Mouse (Mus musculus) MEL (cell line): ENCODE data around the gene Optn. TPM values are rescaled to one million over a fixed set of nuclear protein-coding genes. Genes with fewer than 3 reads are reported as not detected.

Source experiments
- DNase-seq: peaks from one replicate; pipeline ENCODE4 v3.0.0; 2011; ENCODE audit warnings: low read depth, low spot score
- H3K27ac ChIP-seq: 2 replicates; pipeline ENCODE4 v1.5.1; 2012; ENCODE audit warnings: low read depth, mild to moderate bottlenecking, control low read depth, low read length, moderate library complexity; ENCODE audit not compliant: control insufficient read depth
- H3K27me3 ChIP-seq, 2 experiments: fragments of 150-350 bp in 1 of 2; sonication (generic) in 1 of 2; 2 replicates each; pipeline ENCODE4 v1.6.1; 2012; ENCODE audit warnings: low read length in 2 of 2, mild to moderate bottlenecking in 2 of 2, improper control_type of control experiment in 1 of 2, moderate library complexity in 1 of 2; ENCODE audit not compliant: insufficient read depth in 2 of 2, control insufficient read depth in 1 of 2
- H3K36me3 ChIP-seq, 2 experiments: 2 replicates each; pipeline ENCODE4 v1.6.1; 2012 to 2014; ENCODE audit warnings: low read length in 2 of 2, improper control_type of control experiment in 1 of 2, inconsistent platforms in 1 of 2, mild to moderate bottlenecking in 1 of 2; ENCODE audit not compliant: insufficient read depth in 2 of 2, control insufficient read depth in 1 of 2
- H3K4me1 ChIP-seq, 2 experiments: fragments of 150-350 bp in 1 of 2; sonication (generic) in 1 of 2; 2 replicates each; pipeline ENCODE4 v1.6.1; 2012; ENCODE audit warnings: low read length in 2 of 2, improper control_type of control experiment in 1 of 2, mild to moderate bottlenecking in 1 of 2; ENCODE audit not compliant: insufficient read depth in 2 of 2, control insufficient read depth in 1 of 2
- H3K4me3 ChIP-seq, 2 experiments: fragments of 150-350 bp in 1 of 2; sonication (generic) in 1 of 2; 2 replicates each; pipeline ENCODE4 v1.5.1; 2012; ENCODE audit warnings: low read depth in 2 of 2, low read length in 2 of 2, mild to moderate bottlenecking in 2 of 2, moderate library complexity in 2 of 2, control low read depth in 1 of 2, improper control_type of control experiment in 1 of 2; ENCODE audit not compliant: control insufficient read depth in 1 of 2, insufficient read depth in 1 of 2
- H3K79me2 ChIP-seq: 2 replicates; pipeline ENCODE4 v1.6.1; 2012; ENCODE audit warnings: mild to moderate bottlenecking, low read length, moderate library complexity; ENCODE audit not compliant: control insufficient read depth, poor library complexity, insufficient read depth
- H3K9ac ChIP-seq: 2 replicates; pipeline ENCODE4 v1.6.1; 2012; ENCODE audit warnings: low read depth, mild to moderate bottlenecking, control low read depth, low read length, moderate library complexity; ENCODE audit not compliant: control insufficient read depth, poor library complexity, severe bottlenecking
- H3K9me3 ChIP-seq: fragments of 150-350 bp; sonication (generic); replicated peaks from 2 replicates; pipeline ENCODE4 v1.6.1; 2012; ENCODE audit warnings: mild to moderate bottlenecking, low read length, improper control_type of control experiment, moderate library complexity; ENCODE audit not compliant: insufficient read depth
- CHD2 ChIP-seq: IDR thresholded peaks from 2 replicates; pipeline ENCODE4 v1.6.1; 2011; ENCODE audit warnings: low read length, improper control_type of control experiment
- E2F4 ChIP-seq: IDR thresholded peaks from 2 replicates; pipeline ENCODE4 v1.6.1; 2011; ENCODE audit warnings: low read depth, low read length, improper control_type of control experiment, borderline replicate concordance
- ETS1 ChIP-seq: IDR thresholded peaks from 2 replicates; pipeline ENCODE4 v1.6.1; 2012; ENCODE audit warnings: low read depth, mild to moderate bottlenecking, inconsistent platforms, low read length, improper control_type of control experiment, moderate library complexity
- GABPA ChIP-seq: IDR thresholded peaks from 2 replicates; pipeline ENCODE4 v1.6.1; 2012; ENCODE audit warnings: low read depth, mild to moderate bottlenecking, inconsistent platforms, low read length, improper control_type of control experiment, moderate library complexity
- JUND ChIP-seq: IDR thresholded peaks from 2 replicates; pipeline ENCODE4 v1.6.1; 2011; ENCODE audit warnings: low read depth, mild to moderate bottlenecking, improper control_type of control experiment, low read length
- KAT2A ChIP-seq: conservative IDR thresholded peaks from 2 replicates; pipeline ENCODE4 v1.6.1; 2012; ENCODE audit warnings: low read depth, low read length, improper control_type of control experiment, inconsistent platforms
- MAX ChIP-seq: IDR thresholded peaks from 2 replicates; pipeline ENCODE4 v1.6.1; 2011; ENCODE audit warnings: low read length, improper control_type of control experiment
- MAZ ChIP-seq: IDR thresholded peaks from 2 replicates; pipeline ENCODE4 v1.6.1; 2012; ENCODE audit warnings: low read depth, mild to moderate bottlenecking, inconsistent platforms, low read length, improper control_type of control experiment
- MEF2A ChIP-seq: IDR thresholded peaks from 2 replicates; pipeline ENCODE4 v1.6.1; 2014; ENCODE audit warnings: low read depth, mild to moderate bottlenecking, inconsistent platforms, low read length, improper control_type of control experiment; ENCODE audit not compliant: poor library complexity, insufficient replicate concordance, severe bottlenecking; ENCODE audit errors: extremely low read depth
- MXI1 ChIP-seq: IDR thresholded peaks from 2 replicates; pipeline ENCODE4 v1.6.1; 2011; ENCODE audit warnings: mild to moderate bottlenecking, low read depth, low read length, improper control_type of control experiment
- MYB ChIP-seq: IDR thresholded peaks from 2 replicates; pipeline ENCODE4 v1.6.1; 2011; ENCODE audit warnings: mild to moderate bottlenecking, low read depth, low read length, improper control_type of control experiment
- MYC ChIP-seq: IDR thresholded peaks from 2 replicates; pipeline ENCODE4 v1.6.1; 2011; ENCODE audit warnings: low read depth, mild to moderate bottlenecking, low read length, improper control_type of control experiment, moderate library complexity
- NRF1 ChIP-seq: IDR thresholded peaks from 2 replicates; pipeline ENCODE4 v1.6.1; 2014; ENCODE audit warnings: low read depth, mild to moderate bottlenecking, inconsistent platforms, low read length, improper control_type of control experiment, moderate library complexity; ENCODE audit not compliant: poor library complexity, insufficient read depth, severe bottlenecking
- POLR2A ChIP-seq, 2 experiments: IDR thresholded peaks; 2 replicates each; pipeline ENCODE4 v1.6.1; 2011 to 2012; ENCODE audit warnings: low read length in 2 of 2, mild to moderate bottlenecking in 2 of 2, control low read depth in 1 of 2, improper control_type of control experiment in 1 of 2, low read depth in 1 of 2, moderate library complexity in 1 of 2; ENCODE audit not compliant: control insufficient read depth in 1 of 2, insufficient read depth in 1 of 2, poor library complexity in 1 of 2
- POLR2AphosphoS5 ChIP-seq: IDR thresholded peaks from 2 replicates; pipeline ENCODE4 v1.6.1; 2012; ENCODE audit warnings: low read depth, borderline replicate concordance, mild to moderate bottlenecking, inconsistent platforms, low read length, moderate library complexity, mixed read lengths
- RAD21 ChIP-seq: IDR thresholded peaks from 2 replicates; pipeline ENCODE4 v1.6.1; 2011; ENCODE audit warnings: mild to moderate bottlenecking, low read depth, low read length, improper control_type of control experiment
- SIN3A ChIP-seq: IDR thresholded peaks from 2 replicates; pipeline ENCODE4 v1.6.1; 2012; ENCODE audit warnings: low read length, improper control_type of control experiment, inconsistent platforms
- SMC3 ChIP-seq: IDR thresholded peaks from 2 replicates; pipeline ENCODE4 v1.6.1; 2011; ENCODE audit warnings: low read depth, low read length, improper control_type of control experiment
- TAL1 ChIP-seq: IDR thresholded peaks from 2 replicates; pipeline ENCODE4 v1.6.1; 2012; ENCODE audit warnings: mild to moderate bottlenecking, inconsistent platforms, low read length, moderate library complexity, mixed read lengths
- TBP ChIP-seq: IDR thresholded peaks from 2 replicates; pipeline ENCODE4 v1.8.0; 2011; ENCODE audit warnings: low read depth, low read length, improper control_type of control experiment
- TCF12 ChIP-seq: IDR thresholded peaks from 2 replicates; pipeline ENCODE4 v1.6.1; 2014; ENCODE audit warnings: low read depth, mild to moderate bottlenecking, inconsistent platforms, low read length, improper control_type of control experiment, moderate library complexity
- USF1 ChIP-seq: IDR thresholded peaks from 2 replicates; pipeline ENCODE4 v1.6.1; 2014; ENCODE audit warnings: low read depth, mild to moderate bottlenecking, inconsistent platforms, low read length, improper control_type of control experiment, moderate library complexity
- ZMIZ1 ChIP-seq: IDR thresholded peaks from 2 replicates; pipeline ENCODE4 v1.6.1; 2012; ENCODE audit warnings: low read depth, mild to moderate bottlenecking, inconsistent platforms, low read length, improper control_type of control experiment, moderate library complexity
- ZNF384 ChIP-seq: IDR thresholded peaks from 2 replicates; pipeline ENCODE4 v1.6.1; 2012; ENCODE audit warnings: low read depth, mild to moderate bottlenecking, inconsistent platforms, low read length, improper control_type of control experiment
- polyA plus RNA-seq, 2 experiments: library from polyadenylated mRNA; stranded (reverse) in 1 of 2; unstranded in 1 of 2; fragments of >175 nt in 1 of 2; fragments of >200 nt in 1 of 2; gene quantifications; 2 replicates each; pipeline versions ENCODE4 v1.2.1 to v1.2.4; 2012; ENCODE audit warnings: low replicate concordance in 2 of 2, low read depth in 1 of 2; ENCODE audit not compliant: insufficient read length in 2 of 2, insufficient read depth in 1 of 2, missing spikeins in 1 of 2
- total RNA-seq: library from RNA; depleted of rRNA; stranded (reverse); fragments of 300-350 nt; gene quantifications from 2 replicates; pipeline ENCODE4 v1.2.3, GENCODE M21; 2012

Optn gene
- total and polyA plus RNA-seq, 3 experiments = 10.9 to 17.0 TPM; not detected in 1

DNA sequence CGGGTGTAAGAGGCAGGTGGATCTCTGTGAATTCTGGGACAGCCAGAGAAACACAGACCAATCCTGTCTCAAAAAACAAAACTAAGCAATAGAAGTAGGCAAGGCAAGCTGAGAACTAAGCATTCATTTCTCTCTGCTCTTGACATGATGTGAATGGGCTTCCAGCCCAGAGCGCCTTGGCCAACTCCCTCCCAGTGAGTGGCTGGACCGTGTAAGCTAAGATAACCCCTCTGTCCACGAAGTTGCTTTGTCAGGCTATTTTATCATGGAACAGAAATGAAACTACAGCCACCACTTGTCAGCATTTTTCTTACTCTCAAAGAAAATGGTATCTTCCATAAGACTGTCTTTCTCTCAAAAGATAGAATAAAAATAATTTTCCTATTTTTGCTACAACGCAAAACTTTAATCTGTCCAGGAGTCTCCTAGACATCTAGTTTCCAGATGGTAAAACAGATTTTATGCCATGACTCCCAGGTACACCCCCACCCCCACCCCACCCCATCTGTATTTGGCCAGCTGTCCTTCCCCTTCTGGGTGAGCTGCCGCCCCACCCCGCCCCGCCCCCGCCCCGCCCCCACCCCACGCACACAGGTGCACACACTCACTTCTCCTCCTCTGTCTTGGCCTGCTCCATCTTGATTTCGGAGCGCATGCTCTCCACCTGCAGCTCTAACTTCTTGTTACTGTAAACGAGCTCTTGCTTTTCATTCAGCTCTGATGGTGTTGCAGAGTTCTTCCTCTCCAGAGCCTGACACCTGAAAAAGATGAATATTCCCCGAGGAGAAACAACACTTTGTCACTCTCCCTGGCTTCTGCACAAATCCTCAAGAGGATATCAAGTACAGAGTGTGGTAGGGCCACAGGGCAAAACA, 30.1 kb downstream of the Optn start:
- Histone ChIP-seq H3K79me2 (no peaks in the 10 kb centered on the region), H3K9me3 (no peaks in the 10 kb centered on the region), H3K4me1 (no peaks in the 10 kb centered on the region), H3K27ac (no peak overlapping the region), H3K36me3 (peaks cover 0 to 7% of the 10 kb centered on the region in 2 experiments; a peak in 3 of 4 replicates), H3K9ac (no peak overlapping the region), H3K4me3 (no peak overlapping the region), H3K27me3 (no peaks in the 10 kb centered on the region)
- DNase-seq = no peak
- TF ChIP-seq E2F4 (no peak), MAZ (no peak), GABPA (no peak), TAL1 (no peak), MEF2A (no peak), TCF12 (no peak), MAX (no peak), POLR2A (IDR thresholded peaks at IDR 0.05; ENCODE audit: control insufficient read depth in 1 of 2, insufficient read depth in 1 of 2, low read depth in 1 of 2, low read length in 2 of 2, poor library complexity in 1 of 2) (no peak), ZMIZ1 (no peak), SMC3 (no peak), CHD2 (no peak), KAT2A (no peak), MXI1 (no peak), JUND (no peak), MYC (no peak), RAD21 (no peak), ETS1 (no peak), USF1 (no peak), TBP (no peak), SIN3A (no peak)

DNA sequence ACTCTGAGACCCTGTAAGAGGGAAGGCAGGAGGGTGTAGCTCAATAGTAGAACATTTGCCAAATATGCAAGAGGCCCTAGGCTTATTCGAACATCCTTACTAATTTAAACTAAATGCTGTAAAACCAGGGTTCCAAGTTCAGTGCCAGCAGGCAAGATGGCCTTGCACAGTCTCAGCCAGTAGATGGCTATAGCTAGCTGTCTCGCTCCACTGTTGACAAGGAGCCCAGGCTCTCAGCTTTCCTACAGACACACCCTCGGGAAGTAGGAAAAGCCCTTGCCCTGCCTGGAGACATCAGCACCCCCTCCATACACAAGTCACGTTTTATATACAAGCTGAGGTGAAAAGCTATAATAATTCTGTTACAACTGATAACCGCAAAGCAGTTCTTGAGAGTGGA, 31.2 kb downstream of the Optn start:
- no peak overlapping the region for H3K27ac ChIP-seq

More for the DNA sequence above, 31.2 kb downstream of the Optn start:
- peaks cover 0 to 7% of the 10 kb centered on the region in 2 experiments; a peak in 3 of 4 replicates for H3K36me3 ChIP-seq
- no peak overlapping the region for H3K9ac ChIP-seq
- H3K4me3 ChIP-seq = no peak overlapping the region
- no peaks in the 10 kb centered on the region for H3K79me2 ChIP-seq
- H3K4me1 ChIP-seq = no peaks in the 10 kb centered on the region
- TF ChIP-seq NRF1 (no peak), SIN3A (no peak), POLR2AphosphoS5 (no peak), TCF12 (no peak), JUND (no peak), KAT2A (no peak), RAD21 (no peak), ZNF384 (no peak), TAL1 (no peak), ETS1 (no peak), POLR2A (IDR thresholded peaks at IDR 0.05; ENCODE audit: control insufficient read depth in 1 of 2, insufficient read depth in 1 of 2, low read depth in 1 of 2, low read length in 2 of 2, poor library complexity in 1 of 2) (no peak), MAZ (no peak), MYB (no peak)
- H3K9me3 ChIP-seq = no peaks in the 10 kb centered on the region
- no peak for DNase-seq
- H3K27me3 ChIP-seq = no peaks in the 10 kb centered on the region
